Mouse (Mus musculus) activated CD4-positive, CD25-positive, alpha-beta regulatory T cell, adult 4 months (primary cell): ENCODE data around the gene Mrps15. TPM values are rescaled to one million over a fixed set of nuclear protein-coding genes. Genes with fewer than 3 reads are reported as not detected.

Experiments used
- polyA plus RNA-seq, 2 experiments: library from polyadenylated mRNA; unstranded; fragments of 100-300 nt; shearing (Covaris generic); gene quantifications; one replicate each; pipeline ENCODE4 v1.2.1; 2017

The Mrps15 gene
- polyA plus RNA-seq, 2 experiments from 2014 or later, result 63.7 to 77.4 TPM

Other genes with a start within 250 kb of the Mrps15 start
- gene Csf3r, start 22.4 kb upstream of the Mrps15 start, polyA plus RNA-seq, result under 1 TPM; 0.24 to 0.38 TPM
- gene Oscp1, start 11.6 kb downstream of the Mrps15 start, polyA plus RNA-seq, result under 1 TPM; 0.47 to 0.69 TPM
- 10 to 100 TPM; 67.3 to 70.5 TPM for gene Lsm10, start 49.7 kb downstream of the Mrps15 start, polyA plus RNA-seq
- 10 to 100 TPM; 15.5 to 20.4 TPM for gene Stk40, start 57.0 kb downstream of the Mrps15 start, polyA plus RNA-seq
- gene Eva1b, start 100.8 kb downstream of the Mrps15 start, polyA plus RNA-seq, result 10 to 100 TPM; 18.8 to 19.0 TPM
- under 1 TPM in 1 of 2 experiments, not detected in 1; 0.92 TPM for gene Sh3d21, start 116.6 kb downstream of the Mrps15 start, polyA plus RNA-seq
- 100 to 1,000 TPM; 205 to 236 TPM for gene Thrap3, start 155.8 kb downstream of the Mrps15 start, polyA plus RNA-seq
- 1 to 10 TPM; 6.7 to 7.4 TPM for gene Map7d1, start 209.4 kb downstream of the Mrps15 start, polyA plus RNA-seq
- 10 to 100 TPM; 57.1 to 80.8 TPM for gene Trappc3, start 215.4 kb downstream of the Mrps15 start, polyA plus RNA-seq
- not detected for gene Col8a2, start 239.9 kb downstream of the Mrps15 start, polyA plus RNA-seq